Mouse (Mus musculus) spleen, adult 2 months (tissue): ENCODE results near the gene Rcn3.

ENCODE experiments used
- CTCF ChIP-seq: fragments of 200-500 bp; IDR thresholded peaks from 2 replicates; pipeline ENCODE4 v1.5.1; 2011; ENCODE audit warnings: mild to moderate bottlenecking, inconsistent platforms; ENCODE audit not compliant: insufficient read depth, insufficient read length, insufficient replicate concordance; ENCODE audit errors: extremely low read depth
- POLR2A ChIP-seq: fragments of 200-500 bp; IDR thresholded peaks from 2 replicates; pipeline ENCODE4 v1.6.1; 2011; ENCODE audit warnings: low read depth, low read length, inconsistent platforms

DNA sequence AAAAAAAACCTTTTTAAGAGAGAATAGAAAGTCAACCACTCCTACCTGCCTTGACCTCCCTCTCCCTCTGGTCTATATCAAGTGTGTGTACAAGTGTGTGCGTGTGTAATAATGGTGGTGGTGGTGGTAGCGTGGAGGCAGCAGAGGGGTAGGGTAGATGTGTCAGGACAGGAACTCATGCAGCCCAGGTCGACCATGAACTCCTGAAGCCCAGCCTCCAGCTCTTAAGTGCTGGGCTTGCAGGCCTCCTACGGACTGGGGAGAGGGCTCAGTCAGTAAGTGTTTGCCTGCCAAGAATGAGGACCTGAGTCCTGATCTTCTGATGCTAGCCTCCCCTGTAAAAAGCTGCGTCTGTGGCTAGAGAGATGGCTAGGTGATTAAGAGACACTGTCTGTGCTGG is 12.9 kb upstream of the Rcn3 start:
- no peak for TF ChIP-seq POLR2A
- no peak for TF ChIP-seq CTCF
